21 mouse cellular contexts compared by ENCODE assay signal in the genomic region with DNA sequence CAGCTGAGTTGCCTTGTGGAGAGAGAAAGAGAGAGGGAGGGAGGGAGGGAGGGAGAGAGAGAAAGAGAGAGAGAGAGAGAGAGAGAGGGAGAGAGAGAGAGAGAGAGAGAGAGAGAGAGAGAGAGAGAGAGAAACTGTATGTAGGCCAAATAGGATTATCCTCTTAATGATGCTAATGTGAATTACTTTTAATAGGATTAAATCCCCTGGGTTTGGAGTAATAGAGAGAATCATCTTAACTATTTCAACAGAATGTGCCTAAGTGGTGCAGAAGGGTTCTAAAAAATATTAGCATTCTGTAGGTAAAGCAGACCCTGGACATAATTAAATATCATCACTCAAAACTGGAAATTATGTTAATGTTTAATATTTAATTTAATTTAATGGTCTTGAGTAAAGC. TPM values are rescaled to one million over a fixed set of nuclear protein-coding genes. Genes with fewer than 3 reads are reported as not detected.
"Had no signal": no experiment of that assay in that cellular context is flagged by ENCODE, and none has a peak within 500 bp of the region (broad histone marks: within the 10 kb centered on the region; RNA-seq: fewer than 3 reads in every experiment).

No protein-coding gene starts in this region.

- ATAC-seq: midbrain, embryonic 16.5 days had no signal

- H3K9me3 ChIP-seq: midbrain, embryonic 10.5 days; midbrain, embryonic 12.5 days; neural tube, embryonic 13.5 days; neural tube, embryonic 15.5 days; stomach, embryonic 15.5 days had no signal

- H3K4me3 ChIP-seq: midbrain, embryonic 10.5 days; midbrain, embryonic 12.5 days; myocyte; neural tube, embryonic 13.5 days; neural tube, embryonic 15.5 days; stomach, embryonic 15.5 days had no signal

- H3K4me1 ChIP-seq: midbrain, embryonic 10.5 days; midbrain, embryonic 12.5 days; neural tube, embryonic 13.5 days; neural tube, embryonic 15.5 days; stomach, embryonic 15.5 days had no signal

- H3K36me3 ChIP-seq: midbrain, embryonic 10.5 days; midbrain, embryonic 12.5 days; neural tube, embryonic 13.5 days; neural tube, embryonic 15.5 days; stomach, embryonic 15.5 days had no signal

- H3K9ac ChIP-seq: liver, embryonic 14.5 days; lung, embryonic 14.5 days; midbrain, embryonic 12.5 days; neural tube, embryonic 13.5 days; neural tube, embryonic 15.5 days; stomach, embryonic 15.5 days had no signal

- DNase-seq: lung, adult 18-20 months; lung, embryonic 14.5 days; lung, postnatal 10 days; lung, postnatal 4 days; midbrain, embryonic 14.5 days; right cerebral cortex, adult 18-20 months; right cerebral cortex, postnatal 25 days; right cerebral cortex, postnatal 4 days; thymus, adult 2 months; thymus, postnatal 25 days; thymus, postnatal 4 days had no signal

- H3K27me3 ChIP-seq: midbrain, embryonic 12.5 days; neural tube, embryonic 13.5 days; neural tube, embryonic 15.5 days; stomach, embryonic 15.5 days had no signal

- H3K27ac ChIP-seq: liver, embryonic 14.5 days; midbrain, embryonic 10.5 days; midbrain, embryonic 12.5 days; neural tube, embryonic 13.5 days; neural tube, embryonic 15.5 days; stomach, embryonic 15.5 days; stomach, postnatal 0 days had no signal

- H3K4me2 ChIP-seq: lung, embryonic 14.5 days; midbrain, embryonic 12.5 days; neural tube, embryonic 13.5 days; neural tube, embryonic 15.5 days; stomach, embryonic 15.5 days had no signal

RNA-seq across cellular contexts. Expression of gene Gpr85, which starts 42.4 kb away (rescaled TPM):
- total RNA-seq: megakaryocyte-erythroid progenitor cell, adult 5-6 weeks had no signal
